Mouse (Mus musculus): ENCODE measurements around the gene Nit1. TPM values are rescaled to one million over a fixed set of nuclear protein-coding genes. Genes with fewer than 3 reads are reported as not detected.

The Nit1 gene
- polyA plus RNA-seq, 1 experiment, result 68.2 TPM

GRCm38 (mm10) chr1:171361106-171362103 is 16.0 kb upstream of the Nit1 start:
- peak; percentile 77 to 83 for DNase-seq
- H3K27ac ChIP-seq (ENCODE audit: insufficient read depth, low read length), result peak overlapping the region; percentile 81
- peak; percentile 14; the same call in 1 of the 2 replicates for TF ChIP-seq POLR2A (IDR thresholded peaks at IDR 0.05; ENCODE audit: borderline replicate concordance, insufficient read depth, low read length)
- peak; percentile 89 for TF ChIP-seq CTCF (IDR thresholded peaks at IDR 0.05; ENCODE audit: borderline replicate concordance, insufficient read depth, low read depth, low read length)
- H3K27me3 ChIP-seq (ENCODE audit: control insufficient read depth, insufficient read depth, low read length), result no peaks in the 10 kb centered on the region
- WGBS, result 23% methylated on average over 16 of the region's 16 CpGs
- peaks cover 12% of the 10 kb centered on the region; the same call in 1 of the 2 replicates for H3K4me1 ChIP-seq (ENCODE audit: control insufficient read depth, insufficient read depth, low read length)
- peak overlapping the region; percentile 82 for H3K4me3 ChIP-seq (replicated peaks; ENCODE audit: insufficient read depth, low read depth, low read length)

DNA sequence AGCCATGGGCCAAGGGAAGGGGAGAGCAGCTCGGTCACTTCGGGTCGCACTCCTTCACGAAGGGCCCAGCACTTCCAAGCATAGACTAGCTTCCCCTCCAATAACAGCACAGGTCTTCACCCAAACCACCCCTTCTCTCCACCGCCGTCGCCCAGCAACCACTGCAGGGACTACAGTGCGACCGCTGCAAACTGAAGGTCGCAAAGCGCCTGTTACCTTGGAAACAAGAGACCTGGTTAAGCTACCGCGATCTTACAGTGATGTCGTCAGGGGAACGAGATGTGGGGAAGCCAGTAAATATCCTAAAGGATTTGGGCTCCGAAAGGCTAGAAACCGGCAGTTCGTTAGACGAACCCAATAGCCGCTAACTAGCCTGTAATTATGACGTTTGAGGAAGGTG is 15.2 kb upstream of the Nit1 start, which contains the start of gene Klhdc9:
Gene Klhdc9, minus strand, starts transcription at position 143 of the 400 bp plus-strand sequence.
- Histone ChIP-seq H3K4me3 (replicated peaks; ENCODE audit: insufficient read depth, low read depth, low read length) (peak within 1 kb of the TSS; percentile 82), H3K4me1 (ENCODE audit: control insufficient read depth, insufficient read depth, low read length) (peaks cover 12% of the 10 kb centered on the region; the same call in 1 of the 2 replicates), H3K27me3 (ENCODE audit: control insufficient read depth, insufficient read depth, low read length) (no peaks in the 10 kb centered on the region), H3K27ac (ENCODE audit: insufficient read depth, low read length) (peak within 1 kb of the TSS; percentile 81)
- TF ChIP-seq CTCF (IDR thresholded peaks at IDR 0.05; ENCODE audit: borderline replicate concordance, insufficient read depth, low read depth, low read length) (no peak), POLR2A (IDR thresholded peaks at IDR 0.05; ENCODE audit: borderline replicate concordance, insufficient read depth, low read length) (peak; percentile 78; the same call in 1 of the 2 replicates)
- 1% methylated on average over 21 of the region's 21 CpGs for WGBS
- DNase-seq, result peak; percentile 81 to 86

- 5% methylated on average over 26 of the region's 26 CpGs for WGBS
- Histone ChIP-seq H3K27me3 (ENCODE audit: control insufficient read depth, insufficient read depth, low read length) (no peaks in the 10 kb centered on the region), H3K4me3 (replicated peaks; ENCODE audit: insufficient read depth, low read depth, low read length) (peak overlapping the region; percentile 82), H3K27ac (ENCODE audit: insufficient read depth, low read length) (peak overlapping the region; percentile 81), H3K4me1 (ENCODE audit: control insufficient read depth, insufficient read depth, low read length) (peaks cover 12% of the 10 kb centered on the region; the same call in 1 of the 2 replicates)
- no peak for TF ChIP-seq CTCF (IDR thresholded peaks at IDR 0.05; ENCODE audit: borderline replicate concordance, insufficient read depth, low read depth, low read length)
- no peak for TF ChIP-seq POLR2A (IDR thresholded peaks at IDR 0.05; ENCODE audit: borderline replicate concordance, insufficient read depth, low read length)
- peak in 1 of 2 experiments; percentile 34 for DNase-seq
These were observed 14.8 kb upstream of the Nit1 start for GRCm38 (mm10) chr1:171360253-171360652.

GRCm38 (mm10) chr1:171358421-171358820 is 13.0 kb upstream of the Nit1 start:
- no peak overlapping the region for H3K4me3 ChIP-seq (replicated peaks; ENCODE audit: insufficient read depth, low read depth, low read length)
- no peak overlapping the region for H3K27ac ChIP-seq (ENCODE audit: insufficient read depth, low read length)
- H3K27me3 ChIP-seq (ENCODE audit: control insufficient read depth, insufficient read depth, low read length), result no peaks in the 10 kb centered on the region
- TF ChIP-seq POLR2A (IDR thresholded peaks at IDR 0.05; ENCODE audit: borderline replicate concordance, insufficient read depth, low read length) (no peak), CTCF (IDR thresholded peaks at IDR 0.05; ENCODE audit: borderline replicate concordance, insufficient read depth, low read depth, low read length) (peak; percentile 42; the same call in 1 of the 2 replicates)
- peak in 1 of 2 experiments; percentile 47 for DNase-seq
- peaks cover 12% of the 10 kb centered on the region; the same call in 1 of the 2 replicates for H3K4me1 ChIP-seq (ENCODE audit: control insufficient read depth, insufficient read depth, low read length)
- WGBS, result 54% methylated on average over 4 of the region's 4 CpGs

DNA sequence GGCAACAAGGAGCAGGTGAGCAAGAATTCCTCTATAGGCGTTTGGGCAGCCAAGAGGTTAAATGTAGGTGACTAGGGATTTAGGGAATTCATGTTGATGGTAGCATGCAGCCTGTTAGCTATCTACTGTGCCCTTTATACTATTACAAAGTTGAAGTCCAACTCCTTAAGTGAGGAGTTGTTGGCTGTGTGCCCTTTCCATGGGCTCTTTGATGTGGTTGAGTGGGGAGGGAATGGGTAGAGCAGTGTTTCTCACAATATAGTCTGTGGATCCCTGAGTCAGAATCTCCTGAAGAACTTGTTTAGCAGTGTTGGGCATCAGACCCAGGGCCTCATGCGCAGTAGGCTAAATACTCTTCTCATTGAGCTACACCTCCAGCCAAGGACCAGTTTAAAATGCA is 11.4 kb upstream of the Nit1 start:
- Histone ChIP-seq H3K27ac (ENCODE audit: insufficient read depth, low read length) (no peak overlapping the region), H3K4me3 (replicated peaks; ENCODE audit: insufficient read depth, low read depth, low read length) (no peak overlapping the region), H3K27me3 (ENCODE audit: control insufficient read depth, insufficient read depth, low read length) (no peaks in the 10 kb centered on the region), H3K4me1 (ENCODE audit: control insufficient read depth, insufficient read depth, low read length) (peaks cover 10% of the 10 kb centered on the region; the same call in 1 of the 2 replicates)
- TF ChIP-seq POLR2A (IDR thresholded peaks at IDR 0.05; ENCODE audit: borderline replicate concordance, insufficient read depth, low read length) (no peak), CTCF (IDR thresholded peaks at IDR 0.05; ENCODE audit: borderline replicate concordance, insufficient read depth, low read depth, low read length) (no peak)
- DNase-seq, result no peak
- WGBS, result 89% methylated on average over 2 of the region's 2 CpGs

- Histone ChIP-seq H3K27ac (ENCODE audit: insufficient read depth, low read length) (no peak overlapping the region), H3K27me3 (ENCODE audit: control insufficient read depth, insufficient read depth, low read length) (no peaks in the 10 kb centered on the region), H3K4me1 (ENCODE audit: control insufficient read depth, insufficient read depth, low read length) (peaks cover 6% of the 10 kb centered on the region; the same call in 1 of the 2 replicates), H3K4me3 (replicated peaks; ENCODE audit: insufficient read depth, low read depth, low read length) (no peak overlapping the region)
- TF ChIP-seq CTCF (IDR thresholded peaks at IDR 0.05; ENCODE audit: borderline replicate concordance, insufficient read depth, low read depth, low read length) (peak; percentile 54; the same call in 1 of the 2 replicates), POLR2A (IDR thresholded peaks at IDR 0.05; ENCODE audit: borderline replicate concordance, insufficient read depth, low read length) (no peak)
- no peak for DNase-seq
- 73% methylated on average over 5 of the region's 5 CpGs for WGBS
These were observed 10.4 kb upstream of the Nit1 start for GRCm38 (mm10) chr1:171355812-171356340.

GRCm38 (mm10) chr1:171349210-171349609 is 3.8 kb upstream of the Nit1 start:
- DNase-seq, result no peak
- Histone ChIP-seq H3K27me3 (ENCODE audit: control insufficient read depth, insufficient read depth, low read length) (no peaks in the 10 kb centered on the region), H3K27ac (ENCODE audit: insufficient read depth, low read length) (no peak overlapping the region), H3K4me1 (ENCODE audit: control insufficient read depth, insufficient read depth, low read length) (peaks cover 8% of the 10 kb centered on the region), H3K4me3 (replicated peaks; ENCODE audit: insufficient read depth, low read depth, low read length) (no peak overlapping the region)
- TF ChIP-seq CTCF (IDR thresholded peaks at IDR 0.05; ENCODE audit: borderline replicate concordance, insufficient read depth, low read depth, low read length) (no peak), POLR2A (IDR thresholded peaks at IDR 0.05; ENCODE audit: borderline replicate concordance, insufficient read depth, low read length) (no peak)
- 27% methylated on average over 2 of the region's 2 CpGs for WGBS
